Mouse (Mus musculus): ENCODE results near the gene Hoxa9. TPM values are rescaled to one million over a fixed set of nuclear protein-coding genes. Genes with fewer than 3 reads are reported as not detected.

The Hoxa9 gene
- polyA plus RNA-seq, 1 experiment from 2014 or later: 0.16 TPM

- H3K36me3 ChIP-seq: no peaks in the 10 kb centered on the region
- H3K4me2 ChIP-seq: peak overlapping the region; percentile 41
- H3K27me3 ChIP-seq: peaks cover 96% of the 10 kb centered on the region
- peak overlapping the region; percentile 20; the same call in 1 of the 2 replicates for H3K4me3 ChIP-seq
- 3% methylated on average over 19 of the region's 19 CpGs for WGBS
- peak overlapping the region; percentile 73 for H3K27ac ChIP-seq
- no peak overlapping the region for H3K9ac ChIP-seq
- H3K9me3 ChIP-seq: no peaks in the 10 kb centered on the region
- no peak for ATAC-seq (ENCODE audit: borderline replicate concordance, extremely low read depth, low FRiP score, low TSS enrichment)
- H3K4me1 ChIP-seq: peaks cover 94% of the 10 kb centered on the region
Measured at GRCm38 (mm10) chr6:52185222-52185621, 45.7 kb downstream of the Hoxa9 start.

- peak overlapping the region; percentile 41 for H3K4me2 ChIP-seq
- H3K4me1 ChIP-seq: peaks cover 90% of the 10 kb centered on the region
- WGBS: 17% methylated on average over 6 of the region's 6 CpGs
- H3K9ac ChIP-seq: no peak overlapping the region
- no peak overlapping the region for H3K4me3 ChIP-seq
- H3K9me3 ChIP-seq: no peaks in the 10 kb centered on the region
- no peaks in the 10 kb centered on the region for H3K36me3 ChIP-seq
- H3K27me3 ChIP-seq: peaks cover 92% of the 10 kb centered on the region
- peak overlapping the region; percentile 73 for H3K27ac ChIP-seq
- no peak for ATAC-seq (ENCODE audit: borderline replicate concordance, extremely low read depth, low FRiP score, low TSS enrichment)
Measured at GRCm38 (mm10) chr6:52184668-52185067, 46.2 kb downstream of the Hoxa9 start.

- peaks cover 79% of the 10 kb centered on the region for H3K4me1 ChIP-seq
Measured at GRCm38 (mm10) chr6:52183311-52184080, 47.4 kb downstream of the Hoxa9 start.

GRCm38 (mm10) chr6:52182793-52183192 lies 48.1 kb downstream of the Hoxa9 start:
- Histone ChIP-seq H3K9me3 (no peaks in the 10 kb centered on the region), H3K9ac (no peak overlapping the region), H3K4me3 (no peak overlapping the region), H3K4me2 (0 out of 2 replicates have a peak overlapping the region, but pooled peaks have one; percentile 14), H3K4me1 (peaks cover 73% of the 10 kb centered on the region), H3K36me3 (no peaks in the 10 kb centered on the region), H3K27ac (peak overlapping the region; percentile 73), H3K27me3 (peaks cover 90% of the 10 kb centered on the region)
- 56% methylated on average over 1 of the region's 1 CpGs for WGBS
- ATAC-seq (ENCODE audit: borderline replicate concordance, extremely low read depth, low FRiP score, low TSS enrichment): no peak

More at GRCm38 (mm10) chr6:52183311-52184080, 47.4 kb downstream of the Hoxa9 start:
- H3K9ac ChIP-seq: no peak overlapping the region
- no peak for ATAC-seq (ENCODE audit: borderline replicate concordance, extremely low read depth, low FRiP score, low TSS enrichment)
- H3K4me3 ChIP-seq: no peak overlapping the region
- H3K36me3 ChIP-seq: no peaks in the 10 kb centered on the region
- peak overlapping the region; percentile 73 for H3K27ac ChIP-seq
- H3K27me3 ChIP-seq: peaks cover 92% of the 10 kb centered on the region
- WGBS: 19% methylated on average over 10 of the region's 10 CpGs
- peak overlapping the region; percentile 14; the same call in 1 of the 2 replicates for H3K4me2 ChIP-seq
- no peaks in the 10 kb centered on the region for H3K9me3 ChIP-seq

- H3K9me3 ChIP-seq: no peaks in the 10 kb centered on the region
- H3K4me3 ChIP-seq: no peak overlapping the region
- no peak for ATAC-seq (ENCODE audit: borderline replicate concordance, extremely low read depth, low FRiP score, low TSS enrichment)
- H3K27me3 ChIP-seq: peaks cover 89% of the 10 kb centered on the region
- peaks cover 65% of the 10 kb centered on the region for H3K4me1 ChIP-seq
- H3K27ac ChIP-seq: 0 out of 2 replicates have a peak overlapping the region, but pooled peaks have one; percentile 98
- H3K4me2 ChIP-seq: no peak overlapping the region
- no peaks in the 10 kb centered on the region for H3K36me3 ChIP-seq
- peak overlapping the region; percentile 63; the same call in 1 of the 2 replicates for H3K9ac ChIP-seq
- WGBS: 29% methylated on average over 2 of the region's 2 CpGs
Measured at GRCm38 (mm10) chr6:52182030-52182429, 48.9 kb downstream of the Hoxa9 start.

GRCm38 (mm10) chr6:52180726-52181125 lies 50.2 kb downstream of the Hoxa9 start:
- Histone ChIP-seq H3K27ac (peak overlapping the region; percentile 98), H3K27me3 (peaks cover 86% of the 10 kb centered on the region), H3K4me2 (peak overlapping the region; percentile 90), H3K36me3 (no peaks in the 10 kb centered on the region), H3K4me1 (peaks cover 57% of the 10 kb centered on the region), H3K9me3 (no peaks in the 10 kb centered on the region), H3K9ac (peak overlapping the region; percentile 63), H3K4me3 (peak overlapping the region; percentile 67)
- no peak for ATAC-seq (ENCODE audit: borderline replicate concordance, extremely low read depth, low FRiP score, low TSS enrichment)
- 22% methylated on average over 3 of the region's 3 CpGs for WGBS

GRCm38 (mm10) chr6:52180213-52180710 lies 50.6 kb downstream of the Hoxa9 start:
- no peaks in the 10 kb centered on the region for H3K9me3 ChIP-seq
- ATAC-seq (ENCODE audit: borderline replicate concordance, extremely low read depth, low FRiP score, low TSS enrichment): no peak
- H3K4me1 ChIP-seq: peaks cover 53% of the 10 kb centered on the region
- peak overlapping the region; percentile 63 for H3K9ac ChIP-seq
- H3K27ac ChIP-seq: peak overlapping the region; percentile 98
- no peaks in the 10 kb centered on the region for H3K36me3 ChIP-seq
- 8% methylated on average over 11 of the region's 11 CpGs for WGBS
- peak overlapping the region; percentile 67 for H3K4me3 ChIP-seq
- peak overlapping the region; percentile 90 for H3K4me2 ChIP-seq
- H3K27me3 ChIP-seq: peaks cover 85% of the 10 kb centered on the region

GRCm38 (mm10) chr6:52179690-52180089 lies 51.2 kb downstream of the Hoxa9 start:
- H3K4me1 ChIP-seq: peaks cover 47% of the 10 kb centered on the region
- no peak for ATAC-seq (ENCODE audit: borderline replicate concordance, extremely low read depth, low FRiP score, low TSS enrichment)
- H3K4me3 ChIP-seq: peak overlapping the region; percentile 67
- no peaks in the 10 kb centered on the region for H3K36me3 ChIP-seq
- WGBS: 4% methylated on average over 10 of the region's 10 CpGs
- no peaks in the 10 kb centered on the region for H3K9me3 ChIP-seq
- H3K4me2 ChIP-seq: peak overlapping the region; percentile 90
- peaks cover 85% of the 10 kb centered on the region for H3K27me3 ChIP-seq
- H3K27ac ChIP-seq: peak overlapping the region; percentile 98
- peak overlapping the region; percentile 63 for H3K9ac ChIP-seq

- no peaks in the 10 kb centered on the region for H3K9me3 ChIP-seq
- peaks cover 41% of the 10 kb centered on the region for H3K4me1 ChIP-seq
- ATAC-seq (ENCODE audit: borderline replicate concordance, extremely low read depth, low FRiP score, low TSS enrichment): no peak
- 8% methylated on average over 4 of the region's 4 CpGs for WGBS
- H3K4me2 ChIP-seq: peak overlapping the region; percentile 90
- H3K27me3 ChIP-seq: peaks cover 80% of the 10 kb centered on the region
- H3K4me3 ChIP-seq: peak overlapping the region; percentile 67
- H3K9ac ChIP-seq: peak overlapping the region; percentile 63
- no peaks in the 10 kb centered on the region for H3K36me3 ChIP-seq
- peak overlapping the region; percentile 98 for H3K27ac ChIP-seq
Measured at GRCm38 (mm10) chr6:52178918-52179665, 51.8 kb downstream of the Hoxa9 start.

- H3K27me3 ChIP-seq: peaks cover 78% of the 10 kb centered on the region
- peak overlapping the region; percentile 98 for H3K27ac ChIP-seq
- H3K9ac ChIP-seq: peak overlapping the region; percentile 63
- no peak for ATAC-seq (ENCODE audit: borderline replicate concordance, extremely low read depth, low FRiP score, low TSS enrichment)
- H3K9me3 ChIP-seq: no peaks in the 10 kb centered on the region
- 3% methylated on average over 9 of the region's 9 CpGs for WGBS
- peak overlapping the region; percentile 90 for H3K4me2 ChIP-seq
- no peaks in the 10 kb centered on the region for H3K36me3 ChIP-seq
- peak overlapping the region; percentile 67 for H3K4me3 ChIP-seq
- H3K4me1 ChIP-seq: peaks cover 30% of the 10 kb centered on the region
Measured at GRCm38 (mm10) chr6:52177806-52178205, 53.1 kb downstream of the Hoxa9 start.

- peaks cover 30% of the 10 kb centered on the region for H3K4me1 ChIP-seq
- peak within 1 kb of the TSS; percentile 63 for H3K9ac ChIP-seq
- peak within 1 kb of the TSS; percentile 67 for H3K4me3 ChIP-seq
- H3K4me2 ChIP-seq: peak within 1 kb of the TSS; percentile 90
- H3K9me3 ChIP-seq: no peaks in the 10 kb centered on the region
- H3K36me3 ChIP-seq: no peaks in the 10 kb centered on the region
- H3K27me3 ChIP-seq: peaks cover 79% of the 10 kb centered on the region
- peak; percentile 20; the same call in 1 of the 2 replicates for ATAC-seq (ENCODE audit: borderline replicate concordance, extremely low read depth, low FRiP score, low TSS enrichment)
- under 1% methylated on average over 36 of the region's 36 CpGs for WGBS
- peak within 1 kb of the TSS; percentile 98 for H3K27ac ChIP-seq
Measured at GRCm38 (mm10) chr6:52177061-52177735, 53.7 kb downstream of the Hoxa9 start, which contains the start of gene 5730596B20Rik. Gene 5730596B20Rik (plus strand): TSS chr6:52177498.

Data from lung, embryonic 15.5 days (tissue).